Mouse (Mus musculus): ENCODE measurements around the gene Slc30a10.

Slc30a10 gene

DNA sequence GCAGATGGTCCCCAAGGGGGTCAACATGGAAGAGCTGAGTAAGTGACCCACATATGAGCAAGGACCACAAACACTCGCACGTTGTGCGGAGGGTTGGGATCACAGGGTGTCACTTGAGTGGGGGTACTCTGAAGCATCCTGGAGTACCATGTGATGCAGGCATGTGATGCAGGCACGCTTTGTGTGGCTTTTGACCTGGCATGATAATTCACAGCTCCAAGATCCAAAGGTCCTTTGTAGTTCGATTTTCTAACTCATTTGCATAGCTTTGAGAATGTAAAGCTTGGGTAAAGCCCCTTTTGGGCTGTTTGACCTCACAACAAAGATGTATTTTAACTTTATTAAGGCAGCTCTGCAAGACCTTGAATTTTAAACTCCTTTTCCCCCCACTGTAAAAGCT, 8.2 kb downstream of the Slc30a10 start:
- DNase-seq (ENCODE audit: low read depth) = no peak

DNA sequence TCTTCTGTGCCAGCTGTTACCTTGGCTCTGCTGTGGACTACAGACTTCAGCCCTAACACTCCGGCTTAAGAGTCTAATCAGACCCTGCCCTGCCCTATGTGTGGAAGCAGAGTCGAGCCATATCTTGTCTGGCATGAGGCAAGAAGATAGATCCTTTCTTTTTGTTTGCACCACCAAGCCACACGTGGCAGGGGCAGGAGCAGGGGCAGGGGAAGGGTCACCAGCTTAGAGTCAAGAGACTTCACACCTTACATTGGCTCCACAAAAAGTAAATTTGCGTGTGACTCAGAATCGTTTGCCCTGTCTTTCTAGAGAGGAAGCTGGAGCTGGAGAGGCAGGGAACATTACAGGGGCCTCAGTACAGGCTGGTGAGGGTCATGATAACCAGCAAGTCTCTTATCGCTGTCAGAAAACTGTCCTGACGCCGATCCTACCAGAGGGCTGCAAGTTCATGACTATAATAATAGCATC, 14.9 kb downstream of the Slc30a10 start:
- DNase-seq (ENCODE audit: low read depth) = peak; percentile 62

DNA sequence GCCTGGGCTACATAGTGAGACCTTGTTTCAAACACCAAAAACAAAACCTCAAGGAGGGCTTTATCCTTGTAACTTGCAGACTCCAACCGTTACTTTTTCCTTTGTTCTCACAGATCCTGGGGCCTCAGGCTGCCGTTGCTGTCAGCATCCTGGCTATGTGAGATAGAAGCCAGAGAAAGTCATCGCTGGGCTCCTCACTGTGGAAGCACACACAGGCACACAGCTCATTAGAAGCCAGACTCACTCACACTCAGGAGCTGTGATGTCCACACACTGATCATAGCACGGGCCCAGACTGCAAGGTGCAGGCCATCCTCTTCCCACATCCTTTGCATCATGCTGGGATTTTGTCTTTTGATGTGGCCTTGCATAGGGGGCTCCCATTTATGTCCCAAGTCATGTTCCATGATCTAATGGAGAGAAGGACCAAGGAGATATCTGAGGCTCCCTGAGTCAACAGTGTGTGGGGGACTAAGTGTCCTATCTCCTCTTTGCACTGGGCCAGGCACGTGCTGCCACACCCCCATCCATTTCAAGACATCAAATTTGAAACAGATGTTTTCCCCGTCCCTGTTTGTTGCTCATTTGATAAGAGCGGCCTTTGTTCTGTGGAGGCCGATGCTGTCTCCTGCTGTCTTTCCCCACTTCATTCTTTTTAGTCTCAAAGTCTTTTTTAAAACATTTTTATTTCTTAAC, 17.5 kb downstream of the Slc30a10 start:
- DNase-seq (ENCODE audit: low read depth) = peak; percentile 86

GRCm38 (mm10) chr1:185472730-185473129, 18.1 kb downstream of the Slc30a10 start:
- DNase-seq (ENCODE audit: low read depth) = no peak

- DNase-seq (ENCODE audit: low read depth) = no peak
These were observed 18.8 kb downstream of the Slc30a10 start for GRCm38 (mm10) chr1:185473437-185473836.

DNA sequence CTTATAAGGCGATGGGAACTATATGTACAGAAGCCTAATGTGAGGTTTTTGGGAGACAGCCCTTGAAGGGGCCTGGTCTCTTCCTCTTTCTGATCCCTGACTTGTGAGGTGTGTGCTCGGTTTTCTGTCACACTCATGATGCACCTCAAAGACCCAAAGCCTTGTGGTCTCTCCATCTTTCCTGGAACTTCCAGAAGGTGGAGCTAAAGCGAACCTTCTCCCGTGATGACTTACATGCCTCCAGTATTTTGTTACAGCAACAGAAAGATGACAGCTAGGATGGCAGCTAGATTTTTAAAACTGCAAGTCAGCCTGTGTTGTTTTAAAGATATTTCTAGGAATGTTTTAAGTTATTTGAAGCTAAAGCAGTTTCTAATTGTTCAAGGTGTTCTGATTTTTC, 25.2 kb downstream of the Slc30a10 start:
- no peak for DNase-seq (ENCODE audit: low read depth)

DNA sequence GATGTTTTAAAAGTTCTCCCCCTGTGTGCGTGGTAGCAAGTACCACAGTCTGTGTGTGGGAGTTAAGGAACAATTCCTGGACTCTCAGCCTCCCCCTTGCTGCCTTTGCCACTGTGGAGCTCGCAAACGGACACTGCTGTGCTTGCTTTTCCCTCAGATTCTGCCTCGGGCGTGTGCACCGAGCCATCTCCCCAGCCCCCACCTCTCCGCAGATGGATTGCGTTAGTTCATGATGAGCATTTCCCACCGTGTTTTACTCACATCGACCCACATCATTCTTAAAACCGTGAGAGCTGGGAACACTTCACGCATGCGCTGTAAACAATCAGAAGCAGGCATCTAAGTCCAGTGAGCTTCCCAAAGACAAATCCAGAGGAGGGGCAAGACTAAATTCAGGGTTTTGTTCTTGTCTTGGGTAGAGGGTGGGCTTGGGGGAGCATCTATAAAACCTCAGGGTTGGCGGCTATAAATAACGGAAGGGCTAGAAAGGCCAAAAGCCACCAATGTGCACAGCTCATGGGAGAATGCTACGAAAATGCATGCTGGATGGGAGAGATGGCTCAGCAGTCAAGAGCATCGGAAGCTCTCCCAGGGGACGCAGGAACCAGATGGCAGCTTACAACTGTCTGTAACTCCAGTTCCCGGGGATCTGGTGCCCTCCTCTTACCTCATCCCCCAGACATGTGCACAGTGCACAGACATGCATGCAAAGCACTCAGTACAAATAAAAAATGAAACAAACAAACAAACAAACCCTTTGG, 27.5 kb downstream of the Slc30a10 start:
- DNase-seq (ENCODE audit: low read depth) = no peak

DNA sequence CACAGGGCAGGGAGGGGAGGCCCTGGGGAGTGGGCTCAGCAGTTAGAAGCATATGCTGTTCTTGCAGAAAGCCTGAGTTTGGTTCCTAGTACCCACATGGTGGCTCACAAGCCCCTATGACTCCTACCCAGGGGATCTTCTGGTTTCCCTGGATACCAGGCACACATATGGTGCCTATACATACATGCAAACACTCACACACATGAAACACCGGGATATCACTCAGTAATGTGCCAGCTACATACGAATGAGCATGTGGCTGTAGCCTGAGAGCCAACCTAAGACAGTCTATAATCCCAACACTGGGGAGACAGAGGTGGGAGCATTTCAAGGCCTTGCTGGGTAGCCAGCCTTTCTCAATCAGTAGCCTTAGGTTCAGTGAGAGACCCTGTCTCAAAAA, 28.1 kb downstream of the Slc30a10 start:
- DNase-seq (ENCODE audit: low read depth) = no peak

DNA sequence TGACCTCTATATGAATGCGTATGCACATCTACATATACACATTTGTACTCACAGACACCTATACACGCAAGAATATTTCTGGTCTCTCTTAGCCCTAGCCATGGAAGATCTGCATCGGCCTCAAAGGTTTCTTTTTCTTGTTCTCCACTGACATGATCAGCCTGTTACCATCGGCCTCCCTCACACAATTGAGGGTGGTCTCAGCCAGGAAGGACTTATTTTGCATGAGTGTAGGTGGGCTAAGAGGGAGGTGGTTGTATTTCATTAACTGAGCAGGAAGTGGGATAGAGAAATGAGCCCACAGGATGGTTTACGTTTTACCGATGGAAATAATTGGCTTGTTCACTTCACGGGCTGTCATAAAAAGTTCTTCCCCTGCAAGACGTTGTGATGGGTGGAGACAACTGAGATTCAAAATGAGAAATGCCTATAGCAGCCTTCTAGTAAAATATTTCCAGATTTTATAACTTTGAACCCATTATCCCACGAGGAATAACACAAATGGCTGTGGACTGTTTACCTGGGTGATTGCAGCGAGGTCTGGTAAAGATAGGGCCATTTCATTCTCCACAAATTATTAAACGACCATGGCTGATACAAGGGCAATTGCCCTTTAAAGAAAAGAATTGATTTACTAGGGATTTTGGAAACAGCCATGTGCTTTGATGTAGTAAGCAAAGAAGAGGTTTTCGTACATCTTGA, 28.9 kb downstream of the Slc30a10 start:
- no peak for DNase-seq (ENCODE audit: low read depth)

DNA sequence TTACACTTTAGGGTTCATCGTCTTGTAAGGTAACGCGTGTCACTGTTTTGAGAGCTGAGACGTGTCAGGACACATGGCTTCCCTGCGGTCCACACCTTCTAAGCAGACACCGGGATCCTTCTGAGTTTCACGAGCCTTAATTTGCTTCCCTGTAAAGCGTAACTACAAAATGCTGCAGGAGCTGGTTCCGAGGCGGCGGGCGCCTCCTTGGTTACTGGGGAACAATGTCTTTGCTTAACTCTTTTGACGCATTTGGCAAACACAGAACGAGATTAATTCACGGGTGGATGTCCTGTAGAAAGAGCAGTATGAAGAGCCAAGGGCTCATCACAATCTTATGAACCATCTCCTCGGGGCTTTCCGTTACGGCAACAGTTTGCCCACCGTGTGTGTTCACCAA, 29.6 kb downstream of the Slc30a10 start:
- DNase-seq (ENCODE audit: low read depth) = no peak

DNA sequence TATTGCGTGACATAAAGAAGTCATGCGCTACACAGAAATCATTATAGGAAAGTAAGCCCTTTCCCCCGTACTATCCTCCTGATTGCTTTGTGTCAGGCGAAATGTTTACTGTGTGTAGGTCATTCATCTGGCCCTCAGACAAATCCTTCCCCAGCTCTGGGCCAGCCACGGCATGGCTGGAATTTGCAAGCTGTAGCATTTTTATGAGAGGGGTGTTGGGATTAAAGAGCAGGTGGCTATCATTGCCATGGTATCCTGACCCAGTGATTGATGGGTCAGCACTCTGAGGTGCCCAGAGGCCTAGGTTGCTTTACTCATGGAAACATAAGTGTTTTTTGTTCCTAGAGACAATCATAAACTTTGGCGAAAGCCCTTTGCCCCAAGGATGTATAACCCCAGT, 35.2 kb downstream of the Slc30a10 start:
- no peak for DNase-seq (ENCODE audit: low read depth)

DNA sequence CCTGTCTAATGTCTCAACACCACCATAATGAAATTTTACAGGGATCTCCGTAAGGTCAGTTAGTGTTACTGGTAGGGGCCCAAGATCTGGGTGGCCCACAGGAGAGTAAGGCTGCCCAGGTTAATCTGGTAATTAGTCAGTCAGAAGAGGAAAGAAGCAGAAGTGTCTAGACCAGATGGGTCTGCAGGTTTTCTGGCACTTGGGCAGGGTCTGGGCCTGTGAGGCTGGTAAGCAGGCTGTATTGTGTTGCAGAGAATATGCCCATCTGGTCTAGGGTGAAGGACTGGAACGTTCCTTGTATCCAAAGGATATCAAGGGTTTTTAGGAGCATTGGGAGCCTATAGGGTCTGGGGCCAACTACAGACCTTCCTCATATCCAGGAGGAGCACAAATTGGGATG, 36.0 kb downstream of the Slc30a10 start:
- no peak for DNase-seq (ENCODE audit: low read depth)

GRCm38 (mm10) chr1:185493439-185494034, 38.9 kb downstream of the Slc30a10 start:
- no peak for DNase-seq (ENCODE audit: low read depth)

GRCm38 (mm10) chr1:185496791-185497460, 42.3 kb downstream of the Slc30a10 start:
- DNase-seq (ENCODE audit: low read depth) = no peak

DNA sequence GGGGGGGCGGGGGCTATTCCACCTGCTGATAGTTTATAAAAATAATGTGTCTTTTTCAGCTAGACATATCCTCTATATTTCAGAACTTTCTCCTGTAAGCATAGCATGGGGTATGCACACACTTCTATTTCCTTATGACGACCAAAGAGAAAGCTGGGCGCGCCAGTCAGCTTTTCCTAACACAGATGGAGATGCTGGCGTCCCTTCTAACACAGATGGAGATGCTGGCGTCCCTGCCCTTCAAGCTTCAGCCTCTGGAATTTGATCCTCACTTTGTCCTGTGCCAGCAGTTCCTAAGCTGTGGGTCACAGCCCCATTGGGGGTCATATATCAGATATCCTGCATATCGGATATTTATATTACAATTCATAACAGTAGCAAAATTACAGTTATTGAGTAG, 46.0 kb downstream of the Slc30a10 start:
- DNase-seq (ENCODE audit: low read depth) = no peak

DNA sequence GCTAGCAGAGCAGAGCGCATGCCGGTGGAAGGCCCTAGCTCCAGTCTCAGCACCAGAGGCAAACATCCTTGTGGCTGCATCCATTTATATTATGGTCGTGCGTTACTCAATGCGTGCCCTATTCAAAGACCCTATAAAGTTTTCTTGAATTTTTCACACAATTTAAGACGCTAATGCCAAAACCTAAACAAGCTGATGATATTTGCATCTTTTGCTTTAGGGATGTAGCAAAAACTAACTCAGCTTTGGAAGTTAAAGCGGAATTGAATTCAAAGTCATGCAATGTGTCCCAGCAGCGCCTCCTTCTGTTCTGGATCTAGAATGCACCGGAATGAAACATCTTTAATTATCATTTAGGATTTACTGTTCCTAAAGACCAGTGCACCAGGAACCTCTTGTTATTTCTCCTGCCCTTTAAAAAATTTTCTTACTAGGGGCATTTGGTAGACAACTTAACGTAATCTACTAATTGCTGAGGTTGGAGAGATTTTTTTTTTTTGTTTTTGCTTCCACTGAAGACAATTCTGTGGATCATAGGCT, 47.2 kb downstream of the Slc30a10 start:
- DNase-seq (ENCODE audit: low read depth) = peak; percentile 68

- DNase-seq (ENCODE audit: low read depth) = no peak
These were observed 47.9 kb downstream of the Slc30a10 start for GRCm38 (mm10) chr1:185502550-185502949.

GRCm38 (mm10) chr1:185509042-185509441, 54.4 kb downstream of the Slc30a10 start:
- no peak for DNase-seq (ENCODE audit: low read depth)

DNA sequence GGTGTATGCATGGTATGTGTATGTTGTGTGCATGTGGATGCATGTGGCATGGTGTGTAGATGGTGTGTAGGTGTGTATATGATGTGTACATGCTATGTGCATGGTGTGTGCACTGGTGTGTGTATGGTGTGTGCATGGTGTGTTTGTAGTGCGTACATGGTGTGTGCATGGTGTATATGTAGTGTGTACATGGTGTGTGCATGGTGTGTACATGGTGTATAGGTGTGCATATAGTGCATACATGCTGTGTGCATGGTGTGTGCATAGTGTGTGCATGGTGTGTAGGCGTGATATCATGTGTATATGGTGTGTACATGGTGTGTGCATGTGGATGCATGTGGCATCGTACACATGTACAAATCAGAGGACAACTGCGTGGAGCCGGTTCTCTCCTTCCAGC, 56.7 kb downstream of the Slc30a10 start:
- DNase-seq (ENCODE audit: low read depth) = no peak

- peak; percentile 85 for DNase-seq (ENCODE audit: low read depth)
These were observed 60.9 kb downstream of the Slc30a10 start for GRCm38 (mm10) chr1:185515526-185515979.

DNA sequence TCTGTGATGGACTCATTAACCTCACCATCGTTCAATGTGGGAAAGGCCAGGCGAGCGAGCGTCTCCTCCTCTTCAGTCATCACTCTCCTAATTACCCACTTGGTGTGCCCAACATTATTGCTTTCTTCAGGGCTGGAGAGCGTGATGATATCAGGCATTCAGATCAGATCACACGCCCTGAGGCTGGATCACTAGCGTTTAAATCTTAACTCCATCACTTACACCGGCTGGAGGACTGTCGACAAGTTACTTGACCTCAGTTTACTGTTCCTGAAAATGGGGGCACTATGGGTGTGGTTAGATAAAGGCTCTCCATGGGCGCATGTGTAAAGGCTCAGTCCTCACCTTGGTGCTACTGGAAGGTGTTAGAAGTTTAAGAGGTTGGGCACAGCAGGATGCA, 61.4 kb downstream of the Slc30a10 start:
- peak; percentile 32 for DNase-seq (ENCODE audit: low read depth)

GRCm38 (mm10) chr1:185517566-185517965, 62.9 kb downstream of the Slc30a10 start:
- peak; percentile 82 for DNase-seq (ENCODE audit: low read depth)

Measured in c-Kit-positive CD71-positive TER-119-negative erythroid progenitor cells, embryonic 14.5 days (primary cell).